Mouse (Mus musculus): ENCODE results near the gene 4933407L21Rik. TPM values are rescaled to one million over a fixed set of nuclear protein-coding genes. Genes with fewer than 3 reads are reported as not detected.

The 4933407L21Rik gene
- polyA plus RNA-seq, 1 experiment = not detected

GRCm38 (mm10) chr1:85955150-85955549 is 26.9 kb downstream of the 4933407L21Rik start:
- Histone ChIP-seq H3K27ac (ENCODE audit: insufficient read depth, low read length) (no peak overlapping the region), H3K4me1 (ENCODE audit: control insufficient read depth, insufficient read depth, low read length) (no peaks in the 10 kb centered on the region), H3K4me3 (ENCODE audit: insufficient read depth, low read length) (no peak overlapping the region)
- TF ChIP-seq CTCF (IDR thresholded peaks at IDR 0.05; ENCODE audit: borderline replicate concordance, insufficient read depth, low read length) (no peak), POLR2A (IDR thresholded peaks at IDR 0.05; ENCODE audit: low read depth, low read length) (no peak)

- no peak overlapping the region for H3K4me3 ChIP-seq (ENCODE audit: insufficient read depth, low read length)
Measured at GRCm38 (mm10) chr1:85957290-85957689, 29.0 kb downstream of the 4933407L21Rik start.

GRCm38 (mm10) chr1:85957942-85958619 is 29.8 kb downstream of the 4933407L21Rik start:
- H3K4me3 ChIP-seq (ENCODE audit: insufficient read depth, low read length) = no peak overlapping the region
- no peak overlapping the region for H3K27ac ChIP-seq (ENCODE audit: insufficient read depth, low read length)
- TF ChIP-seq CTCF (IDR thresholded peaks at IDR 0.05; ENCODE audit: borderline replicate concordance, insufficient read depth, low read length) (no peak), POLR2A (IDR thresholded peaks at IDR 0.05; ENCODE audit: low read depth, low read length) (no peak)
- H3K4me1 ChIP-seq (ENCODE audit: control insufficient read depth, insufficient read depth, low read length) = no peaks in the 10 kb centered on the region

More at GRCm38 (mm10) chr1:85957290-85957689, 29.0 kb downstream of the 4933407L21Rik start:
- H3K27ac ChIP-seq (ENCODE audit: insufficient read depth, low read length) = no peak overlapping the region
- no peaks in the 10 kb centered on the region for H3K4me1 ChIP-seq (ENCODE audit: control insufficient read depth, insufficient read depth, low read length)
- no peak for TF ChIP-seq POLR2A (IDR thresholded peaks at IDR 0.05; ENCODE audit: low read depth, low read length)
- no peak for TF ChIP-seq CTCF (IDR thresholded peaks at IDR 0.05; ENCODE audit: borderline replicate concordance, insufficient read depth, low read length)

- H3K4me1 ChIP-seq (ENCODE audit: control insufficient read depth, insufficient read depth, low read length) = no peaks in the 10 kb centered on the region
- TF ChIP-seq POLR2A (IDR thresholded peaks at IDR 0.05; ENCODE audit: low read depth, low read length) (no peak), CTCF (IDR thresholded peaks at IDR 0.05; ENCODE audit: borderline replicate concordance, insufficient read depth, low read length) (no peak)
- no peak overlapping the region for H3K27ac ChIP-seq (ENCODE audit: insufficient read depth, low read length)
- H3K4me3 ChIP-seq (ENCODE audit: insufficient read depth, low read length) = no peak overlapping the region
Measured at GRCm38 (mm10) chr1:85959129-85959888, 31.0 kb downstream of the 4933407L21Rik start.

- H3K4me1 ChIP-seq (ENCODE audit: control insufficient read depth, insufficient read depth, low read length) = no peaks in the 10 kb centered on the region
- TF ChIP-seq CTCF (IDR thresholded peaks at IDR 0.05; ENCODE audit: borderline replicate concordance, insufficient read depth, low read length) = no peak
- no peak overlapping the region for H3K4me3 ChIP-seq (ENCODE audit: insufficient read depth, low read length)
- H3K27ac ChIP-seq (ENCODE audit: insufficient read depth, low read length) = no peak overlapping the region
Measured at GRCm38 (mm10) chr1:85959889-85960276, 31.6 kb downstream of the 4933407L21Rik start.

- TF ChIP-seq POLR2A (IDR thresholded peaks at IDR 0.05; ENCODE audit: low read depth, low read length) (no peak), CTCF (IDR thresholded peaks at IDR 0.05; ENCODE audit: borderline replicate concordance, insufficient read depth, low read length) (no peak)
- Histone ChIP-seq H3K4me3 (ENCODE audit: insufficient read depth, low read length) (no peak within 1 kb of the TSS), H3K4me1 (ENCODE audit: control insufficient read depth, insufficient read depth, low read length) (no peaks in the 10 kb centered on the region), H3K27ac (ENCODE audit: insufficient read depth, low read length) (no peak within 1 kb of the TSS)
Measured at GRCm38 (mm10) chr1:85960873-85961272, 32.6 kb downstream of the 4933407L21Rik start, which contains the start of gene Gpr55. TSS of gene Gpr55 (minus strand) at chr1:85961007.

GRCm38 (mm10) chr1:85962081-85962480 is 33.8 kb downstream of the 4933407L21Rik start:
- TF ChIP-seq CTCF (IDR thresholded peaks at IDR 0.05; ENCODE audit: borderline replicate concordance, insufficient read depth, low read length) (no peak), POLR2A (IDR thresholded peaks at IDR 0.05; ENCODE audit: low read depth, low read length) (no peak)
- Histone ChIP-seq H3K4me1 (ENCODE audit: control insufficient read depth, insufficient read depth, low read length) (no peaks in the 10 kb centered on the region), H3K4me3 (ENCODE audit: insufficient read depth, low read length) (no peak overlapping the region), H3K27ac (ENCODE audit: insufficient read depth, low read length) (no peak overlapping the region)

- Histone ChIP-seq H3K4me1 (ENCODE audit: control insufficient read depth, insufficient read depth, low read length) (no peaks in the 10 kb centered on the region), H3K4me3 (ENCODE audit: insufficient read depth, low read length) (no peak overlapping the region), H3K27ac (ENCODE audit: insufficient read depth, low read length) (no peak overlapping the region)
- no peak for TF ChIP-seq CTCF (IDR thresholded peaks at IDR 0.05; ENCODE audit: borderline replicate concordance, insufficient read depth, low read length)
- no peak for TF ChIP-seq POLR2A (IDR thresholded peaks at IDR 0.05; ENCODE audit: low read depth, low read length)
Measured at GRCm38 (mm10) chr1:85965856-85966255, 37.6 kb downstream of the 4933407L21Rik start.

- Histone ChIP-seq H3K4me3 (ENCODE audit: insufficient read depth, low read length) (no peak overlapping the region), H3K4me1 (ENCODE audit: control insufficient read depth, insufficient read depth, low read length) (no peaks in the 10 kb centered on the region), H3K27ac (ENCODE audit: insufficient read depth, low read length) (no peak overlapping the region)
- TF ChIP-seq CTCF (IDR thresholded peaks at IDR 0.05; ENCODE audit: borderline replicate concordance, insufficient read depth, low read length) (no peak), POLR2A (IDR thresholded peaks at IDR 0.05; ENCODE audit: low read depth, low read length) (no peak)
Measured at GRCm38 (mm10) chr1:85969081-85969480, 40.8 kb downstream of the 4933407L21Rik start.

- TF ChIP-seq POLR2A (IDR thresholded peaks at IDR 0.05; ENCODE audit: low read depth, low read length) (no peak), CTCF (IDR thresholded peaks at IDR 0.05; ENCODE audit: borderline replicate concordance, insufficient read depth, low read length) (no peak)
- Histone ChIP-seq H3K4me3 (ENCODE audit: insufficient read depth, low read length) (no peak overlapping the region), H3K4me1 (ENCODE audit: control insufficient read depth, insufficient read depth, low read length) (no peaks in the 10 kb centered on the region), H3K27ac (ENCODE audit: insufficient read depth, low read length) (no peak overlapping the region)
Measured at GRCm38 (mm10) chr1:85969519-85969918, 41.2 kb downstream of the 4933407L21Rik start.

Data from embryonic fibroblast, embryonic 13.5 days (primary cell).